Comparison of ENCODE assay signal across 8 mouse cellular contexts in genomic region chr17:29269349-29269706, GRCm38 (mm10). TPM values are rescaled to one million over a fixed set of nuclear protein-coding genes. Genes with fewer than 3 reads are reported as not detected.
DNase-seq lines count a peak whose midpoint lies in the region; ATAC-seq and TF ChIP-seq lines count a peak whose summit lies in the region.

No protein-coding gene starts in this region.

- peak overlapping the region; percentile 86 for H3K9ac ChIP-seq in lung, embryonic 16.5 days (ENCODE audit: low read length)
- peak overlapping the region; percentile 90 for H3K9ac ChIP-seq in embryonic facial prominence, embryonic 14.5 days (ENCODE audit: low read depth, low read length)
- peak overlapping the region; percentile 87 for H3K9ac ChIP-seq in intestine, postnatal 0 days (ENCODE audit: low read depth, low read length)
- H3K9ac ChIP-seq in neural tube, embryonic 15.5 days (replicated peaks) = peak overlapping the region; percentile 84

- no peaks in the 10 kb centered on the region for H3K36me3 ChIP-seq in lung, embryonic 16.5 days (ENCODE audit: control insufficient read depth, insufficient read depth, low read length)
- no peaks in the 10 kb centered on the region for H3K36me3 ChIP-seq in embryonic facial prominence, embryonic 14.5 days (ENCODE audit: control insufficient read depth, insufficient read depth, low read length)
- H3K36me3 ChIP-seq in intestine, postnatal 0 days (ENCODE audit: control insufficient read depth, insufficient read depth) = no peaks in the 10 kb centered on the region
- H3K36me3 ChIP-seq in neural tube, embryonic 15.5 days = no peaks in the 10 kb centered on the region

- H3K27me3 ChIP-seq in lung, embryonic 16.5 days (ENCODE audit: control insufficient read depth, insufficient read depth, low read depth, low read length) = no peaks in the 10 kb centered on the region
- no peaks in the 10 kb centered on the region for H3K27me3 ChIP-seq in embryonic facial prominence, embryonic 14.5 days (replicated peaks; ENCODE audit: control insufficient read depth, insufficient read depth, low read length)
- H3K27me3 ChIP-seq in intestine, postnatal 0 days (replicated peaks; ENCODE audit: control insufficient read depth, insufficient read depth, low read length) = no peaks in the 10 kb centered on the region
- no peaks in the 10 kb centered on the region for H3K27me3 ChIP-seq in neural tube, embryonic 15.5 days (replicated peaks)

- no peak for DNase-seq in lung, postnatal 36 days
- DNase-seq in embryonic facial prominence, embryonic 14.5 days (ENCODE audit: low spot score) = no peak
- DNase-seq in thymus, postnatal 14 days = no peak
- DNase-seq in frontal cortex, adult 2 months (ENCODE audit: extremely low spot score in 1 of 2, low spot score in 1 of 2) = no peak
- DNase-seq in ovary, postnatal 14 days (ENCODE audit: low spot score) = no peak

- WGBS in lung, embryonic 16.5 days = 16% methylated on average over 10 of the region's 10 CpGs
- 19% methylated on average over 10 of the region's 10 CpGs for WGBS in embryonic facial prominence, embryonic 14.5 days
- WGBS in intestine, postnatal 0 days = 14% methylated on average over 10 of the region's 10 CpGs
- 19% methylated on average over 10 of the region's 10 CpGs for WGBS in neural tube, embryonic 15.5 days

- ATAC-seq in lung, embryonic 16.5 days (ENCODE audit: low read depth) = no peak
- no peak for ATAC-seq in embryonic facial prominence, embryonic 14.5 days (ENCODE audit: low read depth)
- ATAC-seq in intestine, postnatal 0 days = no peak
- ATAC-seq in neural tube, embryonic 15.5 days (ENCODE audit: low FRiP score) = no peak

- H3K9me3 ChIP-seq in lung, embryonic 16.5 days (ENCODE audit: control insufficient read depth, low read length) = no peaks in the 10 kb centered on the region
- no peaks in the 10 kb centered on the region for H3K9me3 ChIP-seq in embryonic facial prominence, embryonic 14.5 days (ENCODE audit: control insufficient read depth, low read length)
- no peaks in the 10 kb centered on the region for H3K9me3 ChIP-seq in intestine, postnatal 0 days (ENCODE audit: control insufficient read depth)
- no peaks in the 10 kb centered on the region for H3K9me3 ChIP-seq in neural tube, embryonic 15.5 days (replicated peaks)

- H3K4me3 ChIP-seq in lung, embryonic 16.5 days (ENCODE audit: low read length) = peak overlapping the region; percentile 75
- H3K4me3 ChIP-seq in embryonic facial prominence, embryonic 14.5 days (ENCODE audit: low read depth, low read length) = peak overlapping the region; percentile 68
- peak overlapping the region; percentile 75 for H3K4me3 ChIP-seq in intestine, postnatal 0 days (ENCODE audit: low read depth, low read length)
- H3K4me3 ChIP-seq in neural tube, embryonic 15.5 days (replicated peaks) = peak overlapping the region; percentile 76

- peak overlapping the region; percentile 48 for H3K4me2 ChIP-seq in lung, embryonic 16.5 days (ENCODE audit: low read depth, low read length)
- H3K4me2 ChIP-seq in embryonic facial prominence, embryonic 14.5 days (ENCODE audit: low read depth, low read length) = peak overlapping the region; percentile 75
- peak overlapping the region; percentile 76 for H3K4me2 ChIP-seq in intestine, postnatal 0 days (replicated peaks; ENCODE audit: low read depth)
- H3K4me2 ChIP-seq in neural tube, embryonic 15.5 days = peak overlapping the region; percentile 71

- TF ChIP-seq CTCF in intestine, postnatal 0 days (IDR thresholded peaks at IDR 0.05; ENCODE audit: low read depth) = no peak

- H3K4me1 ChIP-seq in lung, embryonic 16.5 days (replicated peaks; ENCODE audit: control insufficient read depth, insufficient read depth, low read length) = peaks cover 19% of the 10 kb centered on the region
- H3K4me1 ChIP-seq in embryonic facial prominence, embryonic 14.5 days (ENCODE audit: control insufficient read depth, insufficient read depth, low read length) = peaks cover 8% of the 10 kb centered on the region; the same call in 1 of the 2 replicates
- H3K4me1 ChIP-seq in intestine, postnatal 0 days (replicated peaks; ENCODE audit: control insufficient read depth, insufficient read depth, low read length) = peaks cover 10% of the 10 kb centered on the region; the same call in 1 of the 2 replicates
- H3K4me1 ChIP-seq in neural tube, embryonic 15.5 days = peaks cover 28% of the 10 kb centered on the region

- peak overlapping the region; percentile 93 for H3K27ac ChIP-seq in lung, embryonic 16.5 days (ENCODE audit: low read length)
- H3K27ac ChIP-seq in embryonic facial prominence, embryonic 14.5 days (replicated peaks; ENCODE audit: low read depth, low read length) = peak overlapping the region; percentile 94
- H3K27ac ChIP-seq in intestine, postnatal 0 days (ENCODE audit: low read depth, low read length) = peak overlapping the region; percentile 94
- H3K27ac ChIP-seq in neural tube, embryonic 15.5 days (replicated peaks) = peak overlapping the region; percentile 85

RNA-seq across cellular contexts. Expression of gene BC004004, which starts 0.7 kb away (rescaled TPM):
- polyA plus RNA-seq in lung, embryonic 16.5 days (2015; fragmentation: Nextera tagmentation; extraction: Ambion mirVana) = 82.2 and 87.7 TPM in 2 replicates
- 82.1 and 85.6 TPM in 2 replicates for polyA plus RNA-seq in embryonic facial prominence, embryonic 14.5 days (2014; fragmentation: Nextera tagmentation; extraction: Ambion mirVana)
- polyA plus RNA-seq in intestine, postnatal 0 days (2015; fragmentation: Nextera tagmentation; extraction: Ambion mirVana) = 111 and 116 TPM in 2 replicates
- polyA plus RNA-seq in neural tube, embryonic 15.5 days (2015; fragmentation: Nextera tagmentation; extraction: Ambion mirVana) = 111 and 116 TPM in 2 replicates
- 79.2 and 84.2 TPM in 2 replicates for polyA plus RNA-seq in frontal cortex, adult 2 months (2012; rRNA removed)

RNA-seq across cellular contexts. Expression of gene Ppil1, which starts 5.3 kb away (rescaled TPM):
- 144 and 145 TPM in 2 replicates for polyA plus RNA-seq in lung, embryonic 16.5 days (2015; fragmentation: Nextera tagmentation; extraction: Ambion mirVana)
- 108 and 117 TPM in 2 replicates for polyA plus RNA-seq in embryonic facial prominence, embryonic 14.5 days (2014; fragmentation: Nextera tagmentation; extraction: Ambion mirVana)
- 53.7 and 59.1 TPM in 2 replicates for polyA plus RNA-seq in intestine, postnatal 0 days (2015; fragmentation: Nextera tagmentation; extraction: Ambion mirVana)
- 106 and 119 TPM in 2 replicates for polyA plus RNA-seq in neural tube, embryonic 15.5 days (2015; fragmentation: Nextera tagmentation; extraction: Ambion mirVana)
- polyA plus RNA-seq in frontal cortex, adult 2 months (2012; rRNA removed) = 21.7 and 23.7 TPM in 2 replicates

RNA-seq across cellular contexts. Expression of gene Cpne5, which starts 31.4 kb away (rescaled TPM):
- polyA plus RNA-seq in lung, embryonic 16.5 days (2015; fragmentation: Nextera tagmentation; extraction: Ambion mirVana) = 3.6 and 5.0 TPM in 2 replicates
- 12.4 and 17.1 TPM in 2 replicates for polyA plus RNA-seq in embryonic facial prominence, embryonic 14.5 days (2014; fragmentation: Nextera tagmentation; extraction: Ambion mirVana)
- polyA plus RNA-seq in intestine, postnatal 0 days (2015; fragmentation: Nextera tagmentation; extraction: Ambion mirVana) = 2.7 and 3.3 TPM in 2 replicates
- polyA plus RNA-seq in neural tube, embryonic 15.5 days (2015; fragmentation: Nextera tagmentation; extraction: Ambion mirVana) = 56.0 and 61.2 TPM in 2 replicates
- polyA plus RNA-seq in frontal cortex, adult 2 months (2012; rRNA removed) = 117 TPM in 2 replicates

RNA-seq across cellular contexts. Expression of gene Pi16, which starts 48.2 kb away (rescaled TPM):
- polyA plus RNA-seq in lung, embryonic 16.5 days (2015; fragmentation: Nextera tagmentation; extraction: Ambion mirVana) = 2.3 and 3.5 TPM in 2 replicates
- polyA plus RNA-seq in embryonic facial prominence, embryonic 14.5 days (2014; fragmentation: Nextera tagmentation; extraction: Ambion mirVana) = 1.8 and 3.0 TPM in 2 replicates
- polyA plus RNA-seq in intestine, postnatal 0 days (2015; fragmentation: Nextera tagmentation; extraction: Ambion mirVana) = 0.73 and 0.76 TPM in 2 replicates
- 2.8 TPM in 2 replicates for polyA plus RNA-seq in neural tube, embryonic 15.5 days (2015; fragmentation: Nextera tagmentation; extraction: Ambion mirVana)
- 0.97 and 1.1 TPM in 2 replicates for polyA plus RNA-seq in frontal cortex, adult 2 months (2012; rRNA removed)
